Mouse (Mus musculus) bone marrow, adult 2 months (tissue): ENCODE data around the gene Matn4.

ENCODE experiments used
- CTCF ChIP-seq: fragments of 200-500 bp; IDR thresholded peaks from 2 replicates; pipeline ENCODE4 v1.5.1; 2011; ENCODE audit warnings: low read length, control low read depth; ENCODE audit not compliant: control insufficient read depth, insufficient read depth
- POLR2A ChIP-seq: fragments of 200-500 bp; IDR thresholded peaks from 2 replicates; pipeline ENCODE4 v1.6.1; 2011; ENCODE audit warnings: low read depth, mild to moderate bottlenecking, control low read depth, low read length, borderline replicate concordance; ENCODE audit not compliant: control insufficient read depth

DNA sequence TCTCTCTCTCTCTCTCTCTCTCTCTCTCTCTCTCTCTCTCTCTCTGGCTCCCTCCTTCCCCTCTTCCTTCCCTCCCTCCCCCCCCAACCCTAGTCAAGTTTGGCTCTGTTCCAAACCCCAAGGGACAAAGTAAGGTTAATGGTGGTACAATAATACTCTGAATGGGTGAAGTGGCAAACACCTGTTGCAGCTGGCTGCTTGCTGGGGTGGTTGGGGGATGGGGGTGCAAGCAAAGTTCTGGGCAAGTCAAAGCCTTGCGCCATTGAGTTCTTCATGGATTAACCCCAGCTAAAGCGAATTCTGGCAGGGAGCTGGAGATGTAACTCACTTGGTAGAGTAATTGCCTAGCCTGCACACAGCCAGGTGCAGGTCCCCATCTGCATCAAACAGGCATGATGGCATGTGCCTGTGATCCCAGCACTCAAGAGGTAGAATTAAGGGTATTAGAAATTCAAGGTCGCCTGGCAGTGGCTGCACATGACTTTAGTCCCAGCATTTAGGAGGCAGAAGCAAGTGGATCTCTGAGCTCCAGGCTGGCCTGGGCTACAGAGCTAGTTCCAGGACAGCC, 13.4 kb upstream of the Matn4 start:
- TF ChIP-seq POLR2A (no peak), CTCF (no peak)
